Mouse (Mus musculus) megakaryocyte, adult 5-6 weeks (primary cell): ENCODE data around the gene Slc26a3. TPM values are rescaled to one million over a fixed set of nuclear protein-coding genes. Genes with fewer than 3 reads are reported as not detected.

Source experiments
- ATAC-seq: 2 replicates; pipeline ENCODE4 v1.8.0; 2016; ENCODE audit warnings: mild to moderate bottlenecking, inconsistent platforms; ENCODE audit not compliant: poor library complexity, severe bottlenecking
- total RNA-seq, 2 experiments: library from RNA; stranded (forward) in 1 of 2; stranded (reverse) in 1 of 2; fragments of 153-499, 151-499 nt in 1 of 2; fragments of 221-1000, 200-1000 nt in 1 of 2; gene quantifications; 2 replicates each; pipeline versions ENCODE4 v1.2.3 to v1.2.4; 2015 to 2017

Gene Slc26a3
- 0.27 and 0.43 TPM in 2 replicates for total RNA-seq (2015)
- 0.28 and 2.3 TPM in 2 replicates for total RNA-seq (2017)

- ATAC-seq, result no peak
These were observed at the start of gene Slc26a3 for GRCm38 (mm10) chr12:31390571-31390970. Gene Slc26a3, plus strand, starts transcription at chr12:31390871.

- ATAC-seq, result 0 out of 2 replicates have a peak, but pooled peaks have one; percentile 15
These were observed 40.3 kb upstream of the Slc26a3 start for GRCm38 (mm10) chr12:31350191-31350943.

- peak; percentile 99 for ATAC-seq
These were observed 39.4 kb upstream of the Slc26a3 start, which contains the start of gene Dld for GRCm38 (mm10) chr12:31350944-31351928. Gene Dld, minus strand, starts transcription at chr12:31351453.

GRCm38 (mm10) chr12:31366428-31366827 lies 24.2 kb upstream of the Slc26a3 start:
- ATAC-seq, result no peak

- no peak for ATAC-seq
These were observed 22.9 kb upstream of the Slc26a3 start for GRCm38 (mm10) chr12:31367721-31368120.

GRCm38 (mm10) chr12:31369118-31369517 lies 21.6 kb upstream of the Slc26a3 start:
- ATAC-seq, result no peak

GRCm38 (mm10) chr12:31369656-31370055 lies 21.0 kb upstream of the Slc26a3 start:
- ATAC-seq, result peak; percentile 78

GRCm38 (mm10) chr12:31374603-31375282 lies 15.9 kb upstream of the Slc26a3 start:
- ATAC-seq, result peak; percentile 95

GRCm38 (mm10) chr12:31375283-31375615 lies 15.4 kb upstream of the Slc26a3 start:
- ATAC-seq, result no peak

GRCm38 (mm10) chr12:31376326-31376950 lies 14.2 kb upstream of the Slc26a3 start:
- ATAC-seq, result peak; percentile 20; the same call in 1 of the 2 replicates

GRCm38 (mm10) chr12:31377241-31377640 lies 13.4 kb upstream of the Slc26a3 start:
- ATAC-seq, result no peak

GRCm38 (mm10) chr12:31380878-31381277 lies 9.8 kb upstream of the Slc26a3 start:
- no peak for ATAC-seq

GRCm38 (mm10) chr12:31382451-31382850 lies 8.2 kb upstream of the Slc26a3 start:
- no peak for ATAC-seq

- ATAC-seq, result no peak
These were observed 3.4 kb upstream of the Slc26a3 start for GRCm38 (mm10) chr12:31387303-31387702.

- ATAC-seq, result 0 out of 2 replicates have a peak, but pooled peaks have one; percentile 36
These were observed 1.0 kb downstream of the Slc26a3 start for GRCm38 (mm10) chr12:31391696-31392095.

- peak; percentile 63 for ATAC-seq
These were observed 5.2 kb downstream of the Slc26a3 start for GRCm38 (mm10) chr12:31395895-31396294.

GRCm38 (mm10) chr12:31397709-31398108 lies 7.0 kb downstream of the Slc26a3 start:
- no peak for ATAC-seq

GRCm38 (mm10) chr12:31400821-31401220 lies 10.2 kb downstream of the Slc26a3 start:
- no peak for ATAC-seq

GRCm38 (mm10) chr12:31401930-31402329 lies 11.3 kb downstream of the Slc26a3 start:
- no peak for ATAC-seq

GRCm38 (mm10) chr12:31404575-31405240 lies 14.0 kb downstream of the Slc26a3 start:
- peak; percentile 91 for ATAC-seq
